ENCODE assay signal across 20 mouse cellular contexts in the genomic region with DNA sequence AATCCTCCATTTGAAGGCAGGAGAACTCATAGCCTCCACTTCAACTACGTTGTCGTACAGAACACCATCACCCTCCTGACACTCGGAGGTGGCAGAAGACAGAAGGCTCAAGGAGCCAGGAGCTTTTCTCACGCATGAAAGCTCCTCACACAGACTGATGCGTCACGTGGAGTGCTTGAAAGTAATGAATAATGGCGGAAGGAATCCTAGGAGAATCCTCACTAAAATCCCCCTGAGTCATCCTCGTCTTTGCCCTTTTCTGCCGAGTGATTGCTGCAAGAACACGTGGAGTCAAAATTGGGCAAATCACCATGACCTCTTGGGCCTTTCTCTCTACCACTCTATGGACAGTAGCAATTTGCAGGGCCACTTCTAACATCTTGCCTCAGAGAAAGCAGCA. TPM values are rescaled to one million over a fixed set of nuclear protein-coding genes. Genes with fewer than 3 reads are reported as not detected.
A peak's percentile ranks its signal among the peaks of the same experiment; 100 is the strongest.
DNase-seq lines count a peak whose midpoint lies in the region; TF ChIP-seq lines count a peak whose summit lies in the region.
"Had no signal": no experiment of that assay in that cellular context is flagged by ENCODE, and none has a peak within 500 bp of the region (broad histone marks: within the 10 kb centered on the region; RNA-seq: fewer than 3 reads in every experiment).

No protein-coding gene starts in this region.

- H3K4me1 ChIP-seq in thymus, adult 2 months (replicated peaks; ENCODE audit: control insufficient read depth, insufficient read depth, low read length), result peaks cover under 1% of the 10 kb centered on the region; the same call in 1 of the 2 replicates
- H3K4me1 ChIP-seq: embryonic facial prominence, embryonic 13.5 days; forebrain, embryonic 12.5 days; heart, embryonic 15.5 days; hindbrain, embryonic 10.5 days; hindbrain, embryonic 15.5 days had no signal

- intact Hi-C loops in heart, postnatal 36 days (cut with DNase I), result no loop called here

- no peaks in the 10 kb centered on the region for H3K27me3 ChIP-seq in thymus, adult 2 months (ENCODE audit: control insufficient read depth, insufficient read depth, low read length)
- H3K27me3 ChIP-seq: CH12.LX; embryonic facial prominence, embryonic 13.5 days; forebrain, embryonic 12.5 days; heart, embryonic 15.5 days; hindbrain, embryonic 15.5 days had no signal

- H3K27ac ChIP-seq in thymus, adult 2 months (ENCODE audit: control insufficient read depth, insufficient read depth, low read length), result no peak overlapping the region
- H3K27ac ChIP-seq: embryonic facial prominence, embryonic 13.5 days; forebrain, embryonic 12.5 days; heart, adult 2 months; heart, embryonic 15.5 days; hindbrain, embryonic 10.5 days; hindbrain, embryonic 15.5 days had no signal

- H3K4me3 ChIP-seq in thymus, adult 2 months (ENCODE audit: control insufficient read depth, insufficient read depth, low read length), result no peak overlapping the region
- H3K4me3 ChIP-seq: embryonic facial prominence, embryonic 13.5 days; forebrain, embryonic 12.5 days; heart, adult 2 months; heart, embryonic 15.5 days; hindbrain, embryonic 10.5 days; hindbrain, embryonic 15.5 days had no signal

- H3K36me3 ChIP-seq in thymus, adult 2 months (ENCODE audit: control insufficient read depth, insufficient read depth, low read length), result no peaks in the 10 kb centered on the region
- H3K36me3 ChIP-seq: embryonic facial prominence, embryonic 13.5 days; forebrain, embryonic 12.5 days; heart, embryonic 15.5 days; hindbrain, embryonic 10.5 days; hindbrain, embryonic 15.5 days had no signal

- TF ChIP-seq CTCF in thymus, adult 2 months (IDR thresholded peaks at IDR 0.05; ENCODE audit: borderline replicate concordance, control insufficient read depth, extremely low read depth, insufficient read depth, low read length, poor library complexity), result no peak

- peak; percentile 24 to 28 for DNase-seq in cerebellum, postnatal 14 days
- DNase-seq in cerebellum, adult 8-10 months, result no peak
- peak; percentile 57 for DNase-seq in Muller cell, postnatal 12 days (ENCODE audit: inconsistent ontology term)
- DNase-seq in R1 (ENCODE audit: low read depth, low spot score), result peak; percentile 36
- peak; percentile 58 for DNase-seq in retina, embryonic 14.5 days (ENCODE audit: low spot score)
- DNase-seq in thymus, adult 2 months, result no peak
- no peak for DNase-seq in heart, postnatal 36 days
- DNase-seq: adrenal gland, postnatal 10 days; cerebellum, adult 18-20 months; cerebellum, postnatal 36 days; gastrocnemius, postnatal 10 days; heart, adult 2 months; heart, postnatal 14 days; kidney, adult 8-10 months had no signal

- no peak for TF ChIP-seq POLR2A in thymus, adult 2 months (IDR thresholded peaks at IDR 0.05; ENCODE audit: control insufficient read depth, extremely low read depth, insufficient read depth, low read length, poor library complexity)

- WGBS in thymus, adult 2 months, result 96% methylated on average over 10 of the region's 10 CpGs

RNA-seq across cellular contexts. Expression of a gene that starts 55.3 kb away (rescaled TPM):
- 39.4 and 45.6 TPM in 2 replicates for polyA plus RNA-seq in thymus, adult 2 months (2012; rRNA removed)
- 10 to 100 TPM; 34.9 to 37.6 TPM for total RNA-seq in heart, postnatal 36 days (2021)

Comparison
In these comparisons a context has a peak if more than half of its experiments do, and no peak if none do; other contexts are left out.
1. DNase-seq: peak in cerebellum, postnatal 14 days (2 of 2), Muller cell, postnatal 12 days (single experiment), R1 (single experiment) and retina, embryonic 14.5 days (single experiment); none in cerebellum, adult 8-10 months (single experiment), thymus, adult 2 months (single experiment) and heart, postnatal 36 days (0 of 2).